Mouse (Mus musculus): ENCODE results near the gene Taar7a.

Taar7a gene

GRCm38 (mm10) chr10:23993381-23993780, at the start of gene Taar7a:
Gene Taar7a (minus strand): TSS chr10:23993481.
- DNase-seq (ENCODE audit: low spot score) = no peak

GRCm38 (mm10) chr10:24040120-24040869, 47.0 kb upstream of the Taar7a start:
- no peak for DNase-seq (ENCODE audit: low spot score)

GRCm38 (mm10) chr10:24037314-24037713, 44.0 kb upstream of the Taar7a start, which contains the start of gene Taar7e:
Gene Taar7e (plus strand): TSS chr10:24037614.
- no peak for DNase-seq (ENCODE audit: low spot score)

- DNase-seq (ENCODE audit: low spot score) = no peak
These were observed 38.1 kb upstream of the Taar7a start for GRCm38 (mm10) chr10:24031347-24031746.

GRCm38 (mm10) chr10:24026922-24027321, 33.6 kb upstream of the Taar7a start, which contains the start of gene Taar7d:
Gene Taar7d (plus strand): TSS chr10:24027222.
- DNase-seq (ENCODE audit: low spot score) = no peak

GRCm38 (mm10) chr10:24008143-24008542, 14.9 kb upstream of the Taar7a start:
- no peak for DNase-seq (ENCODE audit: low spot score)

- no peak for DNase-seq (ENCODE audit: low spot score)
These were observed 13.8 kb upstream of the Taar7a start for GRCm38 (mm10) chr10:24007034-24007433.

- DNase-seq (ENCODE audit: low spot score) = no peak
These were observed 13.2 kb upstream of the Taar7a start for GRCm38 (mm10) chr10:24006442-24006841.

GRCm38 (mm10) chr10:23999639-24000038, 6.4 kb upstream of the Taar7a start, which contains the start of gene Taar7b:
Gene Taar7b (plus strand): TSS chr10:23999939.
- DNase-seq (ENCODE audit: low spot score) = no peak

- DNase-seq (ENCODE audit: low spot score) = no peak
These were observed 6.9 kb downstream of the Taar7a start for GRCm38 (mm10) chr10:23986419-23986818.

GRCm38 (mm10) chr10:23985546-23985945, 7.7 kb downstream of the Taar7a start, which contains the start of gene Taar6:
Gene Taar6 (minus strand): TSS chr10:23985646.
- no peak for DNase-seq (ENCODE audit: low spot score)

- peak; percentile 58 for DNase-seq (ENCODE audit: low spot score)
These were observed 14.2 kb downstream of the Taar7a start for GRCm38 (mm10) chr10:23978901-23979705.

GRCm38 (mm10) chr10:23977958-23978357, 15.3 kb downstream of the Taar7a start:
- no peak for DNase-seq (ENCODE audit: low spot score)

- DNase-seq (ENCODE audit: low spot score) = no peak
These were observed 22.0 kb downstream of the Taar7a start for GRCm38 (mm10) chr10:23971256-23971655.

- no peak for DNase-seq (ENCODE audit: low spot score)
These were observed 22.6 kb downstream of the Taar7a start, which contains the start of gene Taar5 for GRCm38 (mm10) chr10:23970656-23971165. Gene Taar5 (plus strand): TSS chr10:23970706.

GRCm38 (mm10) chr10:23964921-23965610, 28.2 kb downstream of the Taar7a start:
- DNase-seq (ENCODE audit: low spot score) = no peak

GRCm38 (mm10) chr10:23963444-23963843, 29.8 kb downstream of the Taar7a start:
- no peak for DNase-seq (ENCODE audit: low spot score)

GRCm38 (mm10) chr10:23960444-23960915, 32.8 kb downstream of the Taar7a start, which contains the start of gene Taar4:
Gene Taar4 (plus strand): TSS chr10:23960494.
- DNase-seq (ENCODE audit: low spot score) = no peak

- DNase-seq (ENCODE audit: low spot score) = no peak
These were observed 34.2 kb downstream of the Taar7a start for GRCm38 (mm10) chr10:23959071-23959470.

GRCm38 (mm10) chr10:23951714-23952113, 41.6 kb downstream of the Taar7a start:
- DNase-seq (ENCODE audit: low spot score) = no peak

GRCm38 (mm10) chr10:23949508-23950005, 43.7 kb downstream of the Taar7a start, which contains the start of gene Taar3:
Gene Taar3 (plus strand): TSS chr10:23949558.
- DNase-seq (ENCODE audit: low spot score) = no peak
